Mouse (Mus musculus): ENCODE data around the gene Gm20388.

DNA sequence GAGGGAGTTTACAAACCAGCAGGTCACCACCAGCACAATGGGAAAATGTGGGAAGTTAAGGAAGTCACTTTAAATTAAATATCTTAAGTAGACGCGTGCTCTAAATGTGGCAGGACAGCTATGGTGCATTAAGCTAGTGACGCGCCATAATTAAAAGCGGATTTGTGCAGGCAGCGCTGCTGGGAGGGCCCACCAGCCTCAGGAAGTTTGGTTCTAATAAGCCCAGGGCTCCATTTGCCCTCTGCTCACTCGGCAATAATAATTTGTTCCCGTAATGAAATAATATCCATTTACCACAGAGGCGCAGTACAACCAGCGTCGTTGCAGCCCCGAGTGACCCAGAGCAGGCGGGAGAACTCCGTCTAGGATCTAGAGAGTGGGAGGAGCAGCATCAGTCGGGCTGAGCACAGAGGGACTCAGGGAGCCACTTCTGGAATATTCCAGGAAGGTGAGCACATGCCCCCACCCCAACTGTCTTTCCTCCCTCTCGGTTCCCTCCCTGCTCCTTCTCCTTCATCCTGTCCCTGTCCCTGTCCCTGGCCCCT lies 1040.1 kb downstream of the Gm20388 start:
- TF ChIP-seq CTCF (IDR thresholded peaks at IDR 0.05; ENCODE audit: borderline replicate concordance, insufficient read depth, low read depth, low read length) (no peak), POLR2A (IDR thresholded peaks at IDR 0.05; ENCODE audit: borderline replicate concordance, insufficient read depth, low read length) (no peak)
